Mouse (Mus musculus): ENCODE measurements around the gene Dapp1. TPM values are rescaled to one million over a fixed set of nuclear protein-coding genes. Genes with fewer than 3 reads are reported as not detected.

The Dapp1 gene
- total and polyA plus RNA-seq, 2 experiments = 0.59 to 1.6 TPM

DNA sequence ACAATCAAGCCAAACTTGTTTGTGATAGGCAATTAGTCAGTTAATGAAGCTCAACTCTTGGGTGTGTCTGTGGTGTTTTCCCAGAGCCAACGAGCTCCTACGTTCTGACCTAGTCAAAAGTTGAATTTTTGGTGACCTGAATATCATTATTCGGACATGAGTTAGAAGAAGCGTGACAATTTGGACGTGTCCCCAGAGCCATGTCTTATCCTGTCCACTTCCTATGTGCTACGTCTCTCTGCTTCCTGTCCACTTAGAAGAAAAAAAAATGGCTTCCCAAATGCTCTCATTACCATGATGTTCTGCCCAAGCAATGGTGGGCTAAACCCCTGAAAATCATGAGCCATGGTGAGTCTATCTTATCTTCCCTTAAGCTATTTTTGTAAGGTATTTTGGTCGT lies 21.9 kb upstream of the Dapp1 start:
- Histone ChIP-seq H3K9ac (ENCODE audit: low read depth, low read length) (no peak overlapping the region), H3K36me3 (ENCODE audit: control insufficient read depth, insufficient read depth, low read length) (no peaks in the 10 kb centered on the region), H3K79me2 (ENCODE audit: control insufficient read depth, insufficient read depth, low read length) (no peaks in the 10 kb centered on the region), H3K27ac (replicated peaks; ENCODE audit: insufficient read depth, low read depth, low read length) (no peak overlapping the region), H3K4me3 (ENCODE audit: insufficient read depth, low read depth, low read length) (no peak overlapping the region), H3K27me3 (ENCODE audit: control insufficient read depth, insufficient read depth, low read length) (no peaks in the 10 kb centered on the region), H3K4me1 (ENCODE audit: control insufficient read depth, insufficient read depth, low read length) (no peaks in the 10 kb centered on the region)
- TF ChIP-seq POLR2A (IDR thresholded peaks at IDR 0.05; ENCODE audit: extremely low read depth, insufficient read depth, low read length) (no peak), CTCF (IDR thresholded peaks at IDR 0.05; ENCODE audit: low read depth, low read length) (no peak)
- DNase-seq (ENCODE audit: extremely low read depth, low read depth, low spot score) = no peak
- 73% methylated on average over 7 of the region's 7 CpGs for WGBS

DNA sequence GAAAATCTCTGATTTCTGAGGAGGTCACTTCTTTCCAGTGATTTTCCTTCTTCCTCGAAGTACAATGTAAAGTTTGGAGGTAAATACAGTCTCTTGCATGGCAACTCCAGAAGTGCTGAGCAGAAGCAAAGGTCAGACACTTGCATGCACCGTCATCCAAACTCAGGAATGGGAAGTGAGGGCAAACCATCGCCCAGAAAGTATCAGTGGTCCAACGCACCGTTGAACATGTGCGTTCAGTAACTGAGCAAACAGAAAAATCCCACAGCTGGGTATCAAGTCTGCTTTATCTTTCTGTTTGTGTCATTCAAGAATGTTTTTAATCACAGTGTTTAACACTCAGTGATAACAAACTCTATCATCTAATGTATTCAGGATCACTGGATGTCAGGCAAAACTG lies 21.2 kb upstream of the Dapp1 start:
- TF ChIP-seq CTCF (IDR thresholded peaks at IDR 0.05; ENCODE audit: low read depth, low read length) = no peak
- TF ChIP-seq POLR2A (IDR thresholded peaks at IDR 0.05; ENCODE audit: extremely low read depth, insufficient read depth, low read length) = no peak
- 61% methylated on average over 6 of the region's 6 CpGs for WGBS
- no peaks in the 10 kb centered on the region for H3K4me1 ChIP-seq (ENCODE audit: control insufficient read depth, insufficient read depth, low read length)
- no peaks in the 10 kb centered on the region for H3K79me2 ChIP-seq (ENCODE audit: control insufficient read depth, insufficient read depth, low read length)
- DNase-seq (ENCODE audit: extremely low read depth, low read depth, low spot score) = no peak
- H3K27ac ChIP-seq (replicated peaks; ENCODE audit: insufficient read depth, low read depth, low read length) = no peak overlapping the region
- no peak overlapping the region for H3K9ac ChIP-seq (ENCODE audit: low read depth, low read length)
- no peaks in the 10 kb centered on the region for H3K27me3 ChIP-seq (ENCODE audit: control insufficient read depth, insufficient read depth, low read length)
- H3K36me3 ChIP-seq (ENCODE audit: control insufficient read depth, insufficient read depth, low read length) = no peaks in the 10 kb centered on the region
- no peak overlapping the region for H3K4me3 ChIP-seq (ENCODE audit: insufficient read depth, low read depth, low read length)

DNA sequence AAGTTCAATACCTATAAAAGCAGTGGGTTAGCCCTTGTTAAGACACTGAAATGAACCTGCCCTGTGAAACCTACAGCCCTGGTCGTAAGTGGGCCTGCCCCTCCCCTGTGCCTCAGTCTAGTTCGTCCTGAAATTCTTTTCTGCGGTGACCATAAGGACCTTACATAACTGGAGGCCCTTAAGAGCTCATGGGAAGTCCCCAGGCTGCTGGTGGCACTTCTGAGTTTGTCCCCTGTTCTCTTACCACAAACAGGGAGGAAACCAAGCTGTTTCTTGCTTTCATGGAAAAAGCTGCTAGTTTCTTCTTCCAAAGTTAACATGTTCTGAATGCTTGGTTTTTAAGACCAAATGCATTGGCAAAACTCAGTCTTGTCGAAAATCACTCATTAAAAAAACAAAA lies 20.5 kb upstream of the Dapp1 start:
- Histone ChIP-seq H3K4me1 (ENCODE audit: control insufficient read depth, insufficient read depth, low read length) (no peaks in the 10 kb centered on the region), H3K27me3 (ENCODE audit: control insufficient read depth, insufficient read depth, low read length) (no peaks in the 10 kb centered on the region), H3K79me2 (ENCODE audit: control insufficient read depth, insufficient read depth, low read length) (no peaks in the 10 kb centered on the region), H3K27ac (replicated peaks; ENCODE audit: insufficient read depth, low read depth, low read length) (no peak overlapping the region), H3K4me3 (ENCODE audit: insufficient read depth, low read depth, low read length) (no peak overlapping the region), H3K9ac (ENCODE audit: low read depth, low read length) (no peak overlapping the region), H3K36me3 (ENCODE audit: control insufficient read depth, insufficient read depth, low read length) (no peaks in the 10 kb centered on the region)
- TF ChIP-seq POLR2A (IDR thresholded peaks at IDR 0.05; ENCODE audit: extremely low read depth, insufficient read depth, low read length) (no peak), CTCF (IDR thresholded peaks at IDR 0.05; ENCODE audit: low read depth, low read length) (no peak)
- DNase-seq (ENCODE audit: extremely low read depth, low read depth, low spot score) = no peak
- WGBS = 85% methylated on average over 4 of the region's 4 CpGs

DNA sequence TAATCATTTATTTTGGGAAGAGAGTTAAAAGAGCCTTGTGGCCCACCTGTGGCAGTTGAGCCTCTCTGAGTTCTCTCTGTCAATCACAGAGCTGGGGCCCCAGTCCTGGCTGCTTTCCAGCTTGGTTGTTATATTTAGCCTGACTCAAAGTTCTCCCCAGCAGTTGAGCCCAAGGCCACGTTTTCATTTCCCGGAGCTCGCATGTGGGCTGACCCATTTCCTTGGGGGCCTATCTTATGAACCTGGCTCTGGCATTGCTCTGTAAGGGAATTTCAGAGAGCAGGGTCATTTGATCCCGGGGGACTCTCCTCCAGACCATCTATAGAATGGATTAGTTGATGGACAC lies 19.4 kb upstream of the Dapp1 start:
- Histone ChIP-seq H3K27me3 (ENCODE audit: control insufficient read depth, insufficient read depth, low read length) (no peaks in the 10 kb centered on the region), H3K27ac (replicated peaks; ENCODE audit: insufficient read depth, low read depth, low read length) (no peak overlapping the region), H3K4me1 (ENCODE audit: control insufficient read depth, insufficient read depth, low read length) (no peaks in the 10 kb centered on the region), H3K36me3 (ENCODE audit: control insufficient read depth, insufficient read depth, low read length) (no peaks in the 10 kb centered on the region), H3K9ac (ENCODE audit: low read depth, low read length) (no peak overlapping the region), H3K4me3 (ENCODE audit: insufficient read depth, low read depth, low read length) (no peak overlapping the region), H3K79me2 (ENCODE audit: control insufficient read depth, insufficient read depth, low read length) (no peaks in the 10 kb centered on the region)
- WGBS = 33% methylated on average over 4 of the region's 4 CpGs
- TF ChIP-seq CTCF (IDR thresholded peaks at IDR 0.05; ENCODE audit: low read depth, low read length) = no peak
- TF ChIP-seq POLR2A (IDR thresholded peaks at IDR 0.05; ENCODE audit: extremely low read depth, insufficient read depth, low read length) = no peak
- no peak for DNase-seq (ENCODE audit: extremely low read depth, low read depth, low spot score)

DNA sequence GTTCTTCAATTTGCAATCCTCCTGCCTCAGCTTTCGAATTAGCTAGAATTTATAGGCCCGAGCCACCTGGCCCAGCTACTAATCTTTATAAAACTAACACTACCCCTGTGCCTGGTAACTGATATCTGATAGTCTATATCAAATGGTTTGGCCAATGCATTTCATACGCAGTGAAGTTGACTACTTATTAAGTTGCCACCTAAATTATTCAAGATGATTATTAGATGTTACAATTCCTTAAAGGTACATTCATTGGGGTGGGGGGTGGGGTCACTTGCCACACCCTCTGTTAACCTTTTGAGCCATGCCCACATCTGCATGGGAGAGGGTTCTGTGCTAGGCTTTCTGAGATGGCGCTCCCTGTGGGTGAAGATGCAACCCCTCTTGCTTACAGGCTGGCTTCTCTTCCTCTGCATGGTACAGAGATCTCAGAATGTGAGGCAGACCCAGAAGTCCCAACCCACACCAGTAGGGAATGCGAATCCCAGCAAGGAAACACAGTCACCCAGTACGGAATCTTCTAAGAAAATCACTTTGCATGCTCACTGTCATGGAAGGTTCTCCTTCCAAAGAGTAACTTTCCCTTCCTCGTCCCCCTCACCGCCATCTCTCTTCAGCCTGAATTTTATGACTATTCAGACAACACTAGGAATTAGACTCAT lies 18.8 kb upstream of the Dapp1 start:
- TF ChIP-seq CTCF (IDR thresholded peaks at IDR 0.05; ENCODE audit: low read depth, low read length) (no peak), POLR2A (IDR thresholded peaks at IDR 0.05; ENCODE audit: extremely low read depth, insufficient read depth, low read length) (no peak)
- 96% methylated on average over 8 of the region's 8 CpGs for WGBS
- DNase-seq (ENCODE audit: extremely low read depth, low read depth, low spot score) = no peak

DNA sequence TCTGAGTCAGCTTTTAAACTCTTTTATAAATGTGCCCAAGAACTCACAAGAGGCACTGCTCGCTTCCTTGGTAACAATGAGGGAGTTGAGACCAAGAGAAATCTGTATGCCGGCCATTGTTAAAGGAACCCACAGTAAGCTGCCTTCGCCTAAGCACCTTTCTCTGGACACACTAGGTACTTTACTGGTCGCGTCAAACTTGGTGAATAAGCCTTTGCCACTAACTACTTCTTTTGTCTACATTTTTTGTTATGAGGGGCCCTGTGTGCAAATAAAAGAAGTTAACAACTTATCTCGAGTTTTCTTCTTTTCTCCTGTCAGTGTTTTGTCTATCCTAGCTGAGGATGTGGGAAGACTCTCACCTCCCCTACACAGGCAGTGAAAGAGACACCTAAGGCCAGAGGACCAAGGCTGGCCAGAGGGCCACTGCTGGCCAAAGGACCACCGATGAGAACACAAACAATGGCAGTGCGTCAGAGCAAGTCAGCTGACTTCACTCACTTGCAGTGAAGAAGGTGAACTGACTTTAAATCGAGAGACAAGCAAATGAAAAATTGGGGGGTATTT lies 18.0 kb upstream of the Dapp1 start:
- no peak overlapping the region for H3K4me3 ChIP-seq (ENCODE audit: insufficient read depth, low read depth, low read length)
- no peaks in the 10 kb centered on the region for H3K4me1 ChIP-seq (ENCODE audit: control insufficient read depth, insufficient read depth, low read length)
- DNase-seq (ENCODE audit: extremely low read depth, low read depth, low spot score) = no peak
- H3K27me3 ChIP-seq (ENCODE audit: control insufficient read depth, insufficient read depth, low read length) = no peaks in the 10 kb centered on the region
- no peak overlapping the region for H3K27ac ChIP-seq (replicated peaks; ENCODE audit: insufficient read depth, low read depth, low read length)
- no peak for TF ChIP-seq CTCF (IDR thresholded peaks at IDR 0.05; ENCODE audit: low read depth, low read length)
- TF ChIP-seq POLR2A (IDR thresholded peaks at IDR 0.05; ENCODE audit: extremely low read depth, insufficient read depth, low read length) = no peak
- 81% methylated on average over 9 of the region's 9 CpGs for WGBS
- H3K79me2 ChIP-seq (ENCODE audit: control insufficient read depth, insufficient read depth, low read length) = no peaks in the 10 kb centered on the region
- H3K36me3 ChIP-seq (ENCODE audit: control insufficient read depth, insufficient read depth, low read length) = no peaks in the 10 kb centered on the region
- no peak overlapping the region for H3K9ac ChIP-seq (ENCODE audit: low read depth, low read length)

More for the DNA sequence above, 18.8 kb upstream of the Dapp1 start:
- Histone ChIP-seq H3K27ac (replicated peaks; ENCODE audit: insufficient read depth, low read depth, low read length) (no peak overlapping the region), H3K79me2 (ENCODE audit: control insufficient read depth, insufficient read depth, low read length) (no peaks in the 10 kb centered on the region), H3K27me3 (ENCODE audit: control insufficient read depth, insufficient read depth, low read length) (no peaks in the 10 kb centered on the region), H3K4me3 (ENCODE audit: insufficient read depth, low read depth, low read length) (no peak overlapping the region), H3K9ac (ENCODE audit: low read depth, low read length) (no peak overlapping the region), H3K36me3 (ENCODE audit: control insufficient read depth, insufficient read depth, low read length) (no peaks in the 10 kb centered on the region), H3K4me1 (ENCODE audit: control insufficient read depth, insufficient read depth, low read length) (no peaks in the 10 kb centered on the region)

Measured in liver, adult 2 months (tissue).